Mouse (Mus musculus): ENCODE results near the gene Dclk1. TPM values are rescaled to one million over a fixed set of nuclear protein-coding genes. Genes with fewer than 3 reads are reported as not detected.

The Dclk1 gene
- total and polyA plus RNA-seq, 3 experiments = 1.2 to 5.6 (median 3.6) TPM

DNA sequence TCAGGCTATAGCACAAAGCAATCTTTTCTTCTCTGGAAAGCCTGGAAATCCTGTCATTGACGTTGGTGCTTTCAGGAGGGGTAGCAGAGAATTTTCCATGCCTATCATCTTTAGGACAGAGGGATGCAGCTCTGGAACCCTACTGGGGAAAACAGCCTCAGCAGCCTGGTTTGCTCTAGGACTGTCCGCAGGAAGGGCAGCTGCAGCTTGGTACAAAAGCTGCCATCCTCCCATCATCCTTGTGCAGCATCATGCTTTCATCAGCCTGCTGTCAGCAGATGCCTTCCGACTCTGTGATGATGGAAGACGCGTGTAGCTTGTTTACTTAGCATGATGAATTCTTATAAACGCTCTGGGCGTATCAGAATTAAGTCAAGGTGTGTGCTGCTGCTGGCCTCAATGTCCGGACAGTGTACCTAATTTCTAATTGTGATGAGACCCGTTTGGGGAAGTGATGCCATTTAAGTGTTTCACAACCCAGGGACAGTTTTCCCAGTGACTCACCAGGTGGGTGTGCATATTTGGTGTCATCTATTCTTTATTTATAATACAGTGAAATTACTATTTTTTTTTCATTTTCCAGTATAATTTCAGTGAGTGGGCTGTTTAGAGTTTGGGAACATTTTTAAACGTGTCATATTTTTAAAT is 50.7 kb downstream of the Dclk1 start:
- H3K9ac ChIP-seq (ENCODE audit: low read depth, low read length) = no peak overlapping the region
- DNase-seq = no peak
- no peaks in the 10 kb centered on the region for H3K27me3 ChIP-seq (ENCODE audit: control insufficient read depth, insufficient read depth, low read length)
- WGBS = 69% methylated on average over 10 of the region's 10 CpGs
- TF ChIP-seq CTCF (IDR thresholded peaks at IDR 0.05) = no peak
- H3K79me2 ChIP-seq (replicated peaks; ENCODE audit: control insufficient read depth, insufficient read depth, low read length) = no peaks in the 10 kb centered on the region
- H3K27ac ChIP-seq = no peak overlapping the region
- intact Hi-C loops (cut with DNase I) = no loop called here
- no peaks in the 10 kb centered on the region; the same call in 1 of the 2 replicates for H3K4me1 ChIP-seq (ENCODE audit: control insufficient read depth, insufficient read depth, low read length)
- H3K36me3 ChIP-seq (ENCODE audit: control insufficient read depth, insufficient read depth, low read length) = no peaks in the 10 kb centered on the region
- H3K4me3 ChIP-seq = no peak overlapping the region

DNA sequence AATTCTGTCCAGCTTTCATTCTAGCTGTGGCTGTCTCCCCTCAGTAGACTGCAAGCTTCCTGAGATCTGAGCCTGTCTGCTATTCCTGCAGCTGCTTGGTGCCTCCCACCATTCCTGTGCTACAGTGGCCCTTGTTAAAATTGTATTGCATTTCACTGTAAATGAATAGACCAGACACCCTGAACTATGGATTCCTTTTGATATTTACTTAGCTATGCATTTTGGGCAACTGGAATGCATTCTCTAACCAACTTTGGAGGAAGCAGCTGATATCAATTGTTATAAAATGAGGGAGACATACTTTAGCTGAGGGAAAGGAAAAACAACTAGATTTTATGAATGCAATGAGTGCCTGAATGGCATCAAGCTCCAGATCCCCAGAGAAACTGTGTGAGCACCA is 63.5 kb downstream of the Dclk1 start:
- Histone ChIP-seq H3K4me3 (no peak overlapping the region), H3K4me1 (ENCODE audit: control insufficient read depth, insufficient read depth, low read length) (no peaks in the 10 kb centered on the region; the same call in 1 of the 2 replicates), H3K27ac (no peak overlapping the region), H3K36me3 (ENCODE audit: control insufficient read depth, insufficient read depth, low read length) (no peaks in the 10 kb centered on the region), H3K9ac (ENCODE audit: low read depth, low read length) (no peak overlapping the region), H3K27me3 (ENCODE audit: control insufficient read depth, insufficient read depth, low read length) (no peaks in the 10 kb centered on the region), H3K79me2 (replicated peaks; ENCODE audit: control insufficient read depth, insufficient read depth, low read length) (no peaks in the 10 kb centered on the region)
- no peak for DNase-seq
- no peak for TF ChIP-seq EP300 (IDR thresholded peaks at IDR 0.05; ENCODE audit: insufficient read depth, low read depth, low read length)
- no peak for TF ChIP-seq CTCF (IDR thresholded peaks at IDR 0.05)
- no peak for TF ChIP-seq POLR2A (IDR thresholded peaks at IDR 0.05; ENCODE audit: insufficient read depth, low read depth, low read length)
- intact Hi-C loops (cut with DNase I) = no loop called here

DNA sequence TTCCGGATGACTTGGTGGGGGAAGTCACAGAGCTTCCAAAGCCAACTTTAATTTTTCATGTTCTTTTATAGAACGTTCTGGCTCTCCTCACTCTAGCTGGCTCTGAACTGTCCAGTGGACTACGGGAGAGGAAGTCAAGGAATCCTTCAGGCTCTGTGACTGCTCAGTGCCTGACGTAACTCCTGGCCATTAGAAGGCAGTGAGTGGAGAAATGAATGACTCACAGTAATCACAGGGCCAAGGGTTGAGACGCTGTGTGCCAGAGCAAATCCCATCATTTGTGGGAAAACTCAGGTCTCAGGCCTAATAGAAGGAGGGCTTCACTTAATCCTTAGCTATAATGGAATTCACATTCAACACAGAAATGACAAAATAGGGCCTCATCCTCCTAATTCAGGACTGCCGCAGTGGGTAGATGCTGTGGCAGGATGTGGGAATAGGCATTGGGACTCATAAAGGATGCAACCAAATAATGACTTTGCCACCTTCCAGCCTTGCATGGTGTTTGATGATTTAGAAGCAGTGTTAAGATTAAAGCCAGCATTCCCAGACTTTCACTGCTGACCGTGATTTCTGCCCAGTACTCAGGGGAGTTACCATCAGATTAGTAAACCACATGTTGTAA is 65.5 kb downstream of the Dclk1 start:
- Histone ChIP-seq H3K27ac (no peak overlapping the region), H3K27me3 (ENCODE audit: control insufficient read depth, insufficient read depth, low read length) (no peaks in the 10 kb centered on the region), H3K36me3 (ENCODE audit: control insufficient read depth, insufficient read depth, low read length) (no peaks in the 10 kb centered on the region), H3K79me2 (replicated peaks; ENCODE audit: control insufficient read depth, insufficient read depth, low read length) (no peaks in the 10 kb centered on the region), H3K4me1 (ENCODE audit: control insufficient read depth, insufficient read depth, low read length) (no peaks in the 10 kb centered on the region; the same call in 1 of the 2 replicates), H3K9ac (ENCODE audit: low read depth, low read length) (no peak overlapping the region), H3K4me3 (no peak overlapping the region)
- TF ChIP-seq EP300 (IDR thresholded peaks at IDR 0.05; ENCODE audit: insufficient read depth, low read depth, low read length) (no peak), CTCF (IDR thresholded peaks at IDR 0.05) (no peak), POLR2A (IDR thresholded peaks at IDR 0.05; ENCODE audit: insufficient read depth, low read depth, low read length) (no peak)
- intact Hi-C loops (cut with DNase I) = no loop called here
- 43% methylated on average over 7 of the region's 7 CpGs for WGBS
- peak; percentile 25 to 61 for DNase-seq

DNA sequence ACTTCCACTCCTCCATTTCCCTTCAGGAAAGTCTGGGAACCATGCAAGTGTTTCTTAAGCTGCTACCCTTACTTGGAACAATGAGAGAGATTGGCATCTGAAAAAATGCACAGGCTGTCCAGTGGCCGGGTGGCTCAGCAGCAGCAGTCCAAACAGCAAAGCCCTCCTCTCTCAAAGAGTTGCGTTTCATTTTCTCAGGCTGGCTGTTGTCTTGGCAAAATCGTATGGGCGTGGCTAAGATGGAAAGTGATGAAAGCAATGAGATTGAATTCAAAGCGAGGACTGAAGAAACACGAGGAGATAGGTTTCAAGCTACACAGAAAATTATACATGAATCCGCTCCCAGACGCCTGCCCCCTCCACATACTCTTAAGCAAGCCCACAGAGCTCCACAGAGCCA is 67.8 kb downstream of the Dclk1 start:
- whole genome bisulfite sequencing = 50% methylated on average over 8 of the region's 8 CpGs
- no peak overlapping the region for H3K4me3 ChIP-seq
- intact Hi-C loops (cut with DNase I) = no loop called here
- no peak for TF ChIP-seq POLR2A (IDR thresholded peaks at IDR 0.05; ENCODE audit: insufficient read depth, low read depth, low read length)
- no peak for TF ChIP-seq CTCF (IDR thresholded peaks at IDR 0.05)
- TF ChIP-seq EP300 (IDR thresholded peaks at IDR 0.05; ENCODE audit: insufficient read depth, low read depth, low read length) = no peak
- H3K79me2 ChIP-seq (replicated peaks; ENCODE audit: control insufficient read depth, insufficient read depth, low read length) = no peaks in the 10 kb centered on the region
- H3K9ac ChIP-seq (ENCODE audit: low read depth, low read length) = no peak overlapping the region
- no peaks in the 10 kb centered on the region for H3K27me3 ChIP-seq (ENCODE audit: control insufficient read depth, insufficient read depth, low read length)
- no peak overlapping the region for H3K27ac ChIP-seq
- H3K36me3 ChIP-seq (ENCODE audit: control insufficient read depth, insufficient read depth, low read length) = no peaks in the 10 kb centered on the region
- no peak for DNase-seq
- no peaks in the 10 kb centered on the region; the same call in 1 of the 2 replicates for H3K4me1 ChIP-seq (ENCODE audit: control insufficient read depth, insufficient read depth, low read length)

DNA sequence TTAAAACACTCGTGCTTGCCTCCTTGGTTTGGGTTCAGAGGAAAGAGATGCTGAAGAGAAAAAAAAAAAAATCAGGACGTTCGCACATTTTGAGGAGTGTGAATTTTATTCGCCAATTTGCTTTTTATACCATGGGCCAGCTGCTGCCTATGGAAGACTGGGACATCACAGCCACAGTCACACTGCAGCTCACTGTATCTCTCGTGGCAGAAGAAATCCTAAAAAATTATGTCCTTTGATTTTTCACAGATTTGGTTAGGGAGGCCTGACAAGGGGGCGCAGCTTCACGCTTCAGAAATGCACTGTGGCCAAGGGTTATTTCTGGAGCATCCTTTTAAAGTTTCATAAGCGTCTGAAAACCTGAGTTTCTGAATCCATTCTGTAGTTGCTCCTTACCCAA is 73.7 kb downstream of the Dclk1 start:
- no peaks in the 10 kb centered on the region for H3K36me3 ChIP-seq (ENCODE audit: control insufficient read depth, insufficient read depth, low read length)
- DNase-seq = no peak

DNA sequence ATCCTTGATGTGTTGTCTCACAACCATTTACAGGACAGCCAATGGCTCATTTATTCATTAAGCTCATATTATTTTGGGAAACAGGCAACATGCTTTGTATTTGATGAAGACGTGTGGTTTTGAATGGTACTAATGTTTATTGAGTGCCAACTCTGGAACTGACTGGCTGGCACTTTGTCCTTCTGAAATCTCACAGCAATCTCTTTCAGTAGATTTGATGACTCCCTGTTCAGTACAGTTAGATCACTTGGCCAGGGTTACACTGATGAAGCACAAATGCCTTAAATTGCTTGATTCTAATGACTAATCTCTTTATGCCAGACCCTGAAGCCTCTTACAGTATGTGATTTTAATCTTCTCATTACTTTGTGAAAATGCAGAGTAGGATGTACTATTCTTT is 75.9 kb downstream of the Dclk1 start:
- Histone ChIP-seq H3K27ac (no peak overlapping the region), H3K79me2 (replicated peaks; ENCODE audit: control insufficient read depth, insufficient read depth, low read length) (no peaks in the 10 kb centered on the region), H3K36me3 (ENCODE audit: control insufficient read depth, insufficient read depth, low read length) (no peaks in the 10 kb centered on the region), H3K9ac (ENCODE audit: low read depth, low read length) (no peak overlapping the region), H3K4me1 (ENCODE audit: control insufficient read depth, insufficient read depth, low read length) (no peaks in the 10 kb centered on the region), H3K27me3 (ENCODE audit: control insufficient read depth, insufficient read depth, low read length) (no peaks in the 10 kb centered on the region), H3K4me3 (no peak overlapping the region)
- WGBS = 69% methylated on average over 1 of the region's 1 CpGs
- TF ChIP-seq CTCF (IDR thresholded peaks at IDR 0.05) = no peak
- intact Hi-C loops (cut with DNase I) = no loop called here
- DNase-seq = no peak

More for the DNA sequence above, 73.7 kb downstream of the Dclk1 start:
- intact Hi-C loops (cut with DNase I) = no loop called here
- no peaks in the 10 kb centered on the region for H3K4me1 ChIP-seq (ENCODE audit: control insufficient read depth, insufficient read depth, low read length)
- no peaks in the 10 kb centered on the region for H3K79me2 ChIP-seq (replicated peaks; ENCODE audit: control insufficient read depth, insufficient read depth, low read length)
- WGBS = 75% methylated on average over 8 of the region's 8 CpGs
- H3K9ac ChIP-seq (ENCODE audit: low read depth, low read length) = no peak overlapping the region
- no peak overlapping the region for H3K27ac ChIP-seq
- H3K27me3 ChIP-seq (ENCODE audit: control insufficient read depth, insufficient read depth, low read length) = no peaks in the 10 kb centered on the region
- TF ChIP-seq CTCF (IDR thresholded peaks at IDR 0.05) (no peak), EP300 (IDR thresholded peaks at IDR 0.05; ENCODE audit: insufficient read depth, low read depth, low read length) (no peak), POLR2A (IDR thresholded peaks at IDR 0.05; ENCODE audit: insufficient read depth, low read depth, low read length) (no peak)
- no peak overlapping the region for H3K4me3 ChIP-seq

Data from heart, adult 2 months (tissue).